Mouse (Mus musculus): ENCODE results near the gene Cxcr5.

GRCm38 (mm10) chr9:44515131-44515751 is 46.4 kb downstream of the Cxcr5 start:
- TF ChIP-seq MAX (IDR thresholded peaks at IDR 0.05) (no peak), FOSL1 (IDR thresholded peaks at IDR 0.05; ENCODE audit: insufficient read depth, low read length, poor library complexity, severe bottlenecking) (no peak), CTCF (IDR thresholded peaks at IDR 0.05; ENCODE audit: control insufficient read depth, insufficient read depth, insufficient read length) (no peak), CEBPB (IDR thresholded peaks at IDR 0.05; ENCODE audit: low read depth) (no peak), USF1 (IDR thresholded peaks at IDR 0.05; ENCODE audit: low read depth) (no peak), MYOG (IDR thresholded peaks at IDR 0.05; ENCODE audit: control insufficient read depth, extremely low read depth, insufficient read length) (no peak)

Data from C2C12 (cell line).